Mouse (Mus musculus): ENCODE measurements around the gene Tacc2. TPM values are rescaled to one million over a fixed set of nuclear protein-coding genes. Genes with fewer than 3 reads are reported as not detected.

Tacc2 gene
- polyA plus RNA-seq, 1 experiment from 2014 or later = 34.7 TPM

DNA sequence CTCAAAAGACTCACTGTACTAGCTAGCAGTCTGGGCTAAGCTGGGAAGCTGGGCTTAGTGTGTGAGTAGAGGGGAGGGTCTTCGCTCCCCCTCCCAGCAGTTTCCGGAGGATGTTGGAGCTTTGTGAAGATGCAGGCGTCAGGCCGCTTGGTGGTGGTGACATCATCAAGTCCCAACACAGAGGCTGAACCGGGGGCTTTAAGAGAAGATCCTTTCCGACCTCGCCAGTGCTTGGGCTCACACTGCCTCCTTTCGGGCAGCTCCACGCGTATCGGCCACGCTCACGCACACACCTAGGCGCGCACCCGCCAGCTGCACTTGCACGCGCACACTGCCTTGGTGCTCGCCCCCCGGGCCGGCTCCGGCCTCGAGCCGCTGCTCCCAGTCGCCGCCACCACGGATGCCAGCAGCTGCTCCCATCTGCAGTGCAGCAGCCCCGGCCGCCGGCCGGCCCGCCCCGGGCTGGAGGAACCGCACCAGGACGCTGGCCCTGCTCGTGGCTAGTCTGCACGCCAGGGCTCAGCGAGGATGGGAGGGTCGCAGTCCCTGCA is 115.2 kb downstream of the Tacc2 start:
- Histone ChIP-seq H3K4me2 (ENCODE audit: low read depth, severe bottlenecking) (peak overlapping the region; percentile 87), H3K9me3 (ENCODE audit: control insufficient read depth, low read length) (no peaks in the 10 kb centered on the region), H3K27me3 (ENCODE audit: control insufficient read depth, insufficient read depth, low read length) (no peaks in the 10 kb centered on the region), H3K36me3 (ENCODE audit: control insufficient read depth, insufficient read depth, low read length) (no peaks in the 10 kb centered on the region), H3K9ac (ENCODE audit: low read length) (peak overlapping the region; percentile 81), H3K4me1 (ENCODE audit: control insufficient read depth, insufficient read depth, low read length) (peaks cover 13% of the 10 kb centered on the region), H3K27ac (replicated peaks; ENCODE audit: low read depth, low read length) (peak overlapping the region; percentile 92), H3K4me3 (ENCODE audit: low read depth, low read length) (peak overlapping the region; percentile 67)
- ATAC-seq (ENCODE audit: insufficient number of reproducible peaks, low FRiP score, low TSS enrichment, low read depth) (peak; percentile 86), DNase-seq (ENCODE audit: low spot score) (peak; percentile 91)
- WGBS = under 1% methylated on average over 36 of the region's 39 CpGs

DNA sequence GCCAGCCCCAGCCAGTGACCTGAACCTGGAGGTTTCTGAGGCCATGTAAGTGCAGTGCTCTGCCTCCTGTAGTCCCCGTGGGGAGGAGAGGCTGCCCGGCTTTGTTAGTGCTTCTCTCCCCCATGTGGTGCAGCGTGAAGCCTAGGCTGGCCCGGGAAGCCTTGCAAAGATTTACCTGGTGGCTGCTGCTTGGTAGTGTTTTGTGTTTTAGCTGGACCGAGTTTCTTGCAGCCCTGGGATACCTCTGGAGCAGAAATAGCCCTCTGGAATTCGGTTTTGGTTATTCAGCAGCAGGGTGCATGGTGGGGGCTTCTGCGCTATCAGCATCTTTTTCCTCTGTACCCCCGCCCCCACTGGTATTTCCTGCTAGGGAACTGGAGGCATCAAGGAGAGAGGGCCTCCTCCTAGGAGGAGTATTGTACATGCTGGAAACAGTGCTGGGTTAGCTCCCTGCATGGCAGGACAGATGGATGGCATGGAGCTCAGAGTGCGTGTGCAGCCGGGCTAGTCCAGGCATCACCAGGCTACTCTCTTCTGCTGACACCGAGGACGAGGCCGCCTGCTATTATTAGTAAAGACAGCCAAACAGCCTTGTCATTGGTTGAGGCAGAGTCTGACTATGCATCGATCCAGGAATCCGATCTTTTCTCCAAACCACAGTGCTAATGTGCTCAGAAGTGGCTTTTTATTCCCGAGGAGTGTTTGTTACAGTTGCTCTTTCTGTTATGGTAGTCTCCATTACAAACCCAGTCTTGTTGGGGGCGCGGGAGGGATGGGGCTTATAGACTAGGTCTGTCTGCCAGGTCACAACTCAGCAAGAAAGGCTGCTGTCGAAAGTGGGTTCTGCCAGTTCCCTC is 115.9 kb downstream of the Tacc2 start:
- DNase-seq (ENCODE audit: low spot score) (no peak), ATAC-seq (ENCODE audit: insufficient number of reproducible peaks, low FRiP score, low TSS enrichment, low read depth) (peak; percentile 79; the same call in 1 of the 2 replicates)
- Histone ChIP-seq H3K4me1 (ENCODE audit: control insufficient read depth, insufficient read depth, low read length) (peaks cover 13% of the 10 kb centered on the region), H3K9me3 (ENCODE audit: control insufficient read depth, low read length) (no peaks in the 10 kb centered on the region), H3K36me3 (ENCODE audit: control insufficient read depth, insufficient read depth, low read length) (no peaks in the 10 kb centered on the region), H3K4me3 (ENCODE audit: low read depth, low read length) (peak overlapping the region; percentile 67), H3K27me3 (ENCODE audit: control insufficient read depth, insufficient read depth, low read length) (no peaks in the 10 kb centered on the region), H3K9ac (ENCODE audit: low read length) (peak overlapping the region; percentile 81), H3K27ac (replicated peaks; ENCODE audit: low read depth, low read length) (peak overlapping the region; percentile 92), H3K4me2 (ENCODE audit: low read depth, severe bottlenecking) (peak overlapping the region; percentile 87)
- 3% methylated on average over 19 of the region's 19 CpGs for WGBS

DNA sequence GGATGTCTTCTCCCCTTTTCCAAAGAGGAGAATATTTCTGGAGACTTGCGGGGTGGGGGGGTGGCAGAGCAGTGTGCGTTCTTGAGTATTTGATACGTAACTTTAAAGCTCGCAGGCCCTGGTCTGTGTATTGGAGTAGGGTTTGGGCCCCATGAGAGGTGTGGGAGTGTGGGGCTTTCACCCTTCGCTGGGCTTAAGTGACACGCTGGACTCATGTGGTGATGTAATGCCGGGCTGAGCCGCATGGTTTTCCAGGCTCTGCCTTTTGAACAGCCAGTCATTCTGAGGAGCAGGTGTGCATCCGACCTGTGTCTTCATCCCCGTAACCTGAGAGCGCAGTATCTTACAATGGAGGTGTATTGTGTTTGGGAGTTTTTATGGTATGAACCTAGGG is 116.6 kb downstream of the Tacc2 start:
- DNase-seq (ENCODE audit: low spot score) (peak; percentile 57), ATAC-seq (ENCODE audit: insufficient number of reproducible peaks, low FRiP score, low TSS enrichment, low read depth) (no peak)
- H3K27ac ChIP-seq (replicated peaks; ENCODE audit: low read depth, low read length) = no peak overlapping the region
- H3K9ac ChIP-seq (ENCODE audit: low read length) = peak overlapping the region; percentile 81
- 21% methylated on average over 11 of the region's 11 CpGs for WGBS
- no peaks in the 10 kb centered on the region for H3K9me3 ChIP-seq (ENCODE audit: control insufficient read depth, low read length)
- H3K4me3 ChIP-seq (ENCODE audit: low read depth, low read length) = peak overlapping the region; percentile 67
- H3K4me2 ChIP-seq (ENCODE audit: low read depth, severe bottlenecking) = peak overlapping the region; percentile 87
- H3K4me1 ChIP-seq (ENCODE audit: control insufficient read depth, insufficient read depth, low read length) = peaks cover 13% of the 10 kb centered on the region
- H3K36me3 ChIP-seq (ENCODE audit: control insufficient read depth, insufficient read depth, low read length) = no peaks in the 10 kb centered on the region
- no peaks in the 10 kb centered on the region for H3K27me3 ChIP-seq (ENCODE audit: control insufficient read depth, insufficient read depth, low read length)

DNA sequence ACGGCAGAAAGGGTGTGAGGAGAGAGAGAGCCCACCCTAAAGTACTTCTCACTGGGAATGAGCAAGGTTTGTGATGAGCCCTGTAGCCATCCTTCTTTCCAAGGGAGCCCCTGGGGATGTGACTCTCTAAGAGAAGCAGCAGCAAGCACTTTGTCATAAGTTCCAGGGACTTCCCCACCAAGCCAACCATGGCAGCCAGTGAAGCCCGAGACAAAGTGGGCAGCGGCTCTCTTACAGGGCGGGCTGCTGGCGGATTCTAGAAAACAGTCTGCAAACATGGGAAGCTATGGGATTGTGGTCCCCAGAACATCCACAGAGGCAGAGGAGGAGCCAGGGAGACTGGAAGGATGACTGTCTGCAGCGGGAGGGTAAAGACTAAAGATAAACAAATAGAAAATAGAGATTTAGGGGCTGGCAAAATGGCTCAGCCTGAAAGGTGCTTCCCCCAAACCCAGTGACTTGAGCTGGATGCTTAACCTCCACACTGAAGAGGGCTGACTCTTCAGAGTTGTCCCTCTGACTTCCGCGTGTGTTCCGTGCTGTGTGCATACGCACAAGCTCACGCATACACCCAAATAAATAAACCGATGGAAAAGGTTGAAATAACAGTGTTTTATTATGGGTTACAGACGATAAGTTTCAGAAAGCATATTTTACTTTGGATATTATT is 118.6 kb downstream of the Tacc2 start:
- DNase-seq (ENCODE audit: low spot score) (no peak), ATAC-seq (ENCODE audit: insufficient number of reproducible peaks, low FRiP score, low TSS enrichment, low read depth) (no peak)
- no peaks in the 10 kb centered on the region for H3K9me3 ChIP-seq (ENCODE audit: control insufficient read depth, low read length)
- no peak overlapping the region for H3K9ac ChIP-seq (ENCODE audit: low read length)
- no peak overlapping the region for H3K4me3 ChIP-seq (ENCODE audit: low read depth, low read length)
- no peaks in the 10 kb centered on the region for H3K36me3 ChIP-seq (ENCODE audit: control insufficient read depth, insufficient read depth, low read length)
- peaks cover 13% of the 10 kb centered on the region for H3K4me1 ChIP-seq (ENCODE audit: control insufficient read depth, insufficient read depth, low read length)
- H3K4me2 ChIP-seq (ENCODE audit: low read depth, severe bottlenecking) = no peak overlapping the region
- no peaks in the 10 kb centered on the region for H3K27me3 ChIP-seq (ENCODE audit: control insufficient read depth, insufficient read depth, low read length)
- H3K27ac ChIP-seq (replicated peaks; ENCODE audit: low read depth, low read length) = no peak overlapping the region
- 81% methylated on average over 13 of the region's 13 CpGs for WGBS

DNA sequence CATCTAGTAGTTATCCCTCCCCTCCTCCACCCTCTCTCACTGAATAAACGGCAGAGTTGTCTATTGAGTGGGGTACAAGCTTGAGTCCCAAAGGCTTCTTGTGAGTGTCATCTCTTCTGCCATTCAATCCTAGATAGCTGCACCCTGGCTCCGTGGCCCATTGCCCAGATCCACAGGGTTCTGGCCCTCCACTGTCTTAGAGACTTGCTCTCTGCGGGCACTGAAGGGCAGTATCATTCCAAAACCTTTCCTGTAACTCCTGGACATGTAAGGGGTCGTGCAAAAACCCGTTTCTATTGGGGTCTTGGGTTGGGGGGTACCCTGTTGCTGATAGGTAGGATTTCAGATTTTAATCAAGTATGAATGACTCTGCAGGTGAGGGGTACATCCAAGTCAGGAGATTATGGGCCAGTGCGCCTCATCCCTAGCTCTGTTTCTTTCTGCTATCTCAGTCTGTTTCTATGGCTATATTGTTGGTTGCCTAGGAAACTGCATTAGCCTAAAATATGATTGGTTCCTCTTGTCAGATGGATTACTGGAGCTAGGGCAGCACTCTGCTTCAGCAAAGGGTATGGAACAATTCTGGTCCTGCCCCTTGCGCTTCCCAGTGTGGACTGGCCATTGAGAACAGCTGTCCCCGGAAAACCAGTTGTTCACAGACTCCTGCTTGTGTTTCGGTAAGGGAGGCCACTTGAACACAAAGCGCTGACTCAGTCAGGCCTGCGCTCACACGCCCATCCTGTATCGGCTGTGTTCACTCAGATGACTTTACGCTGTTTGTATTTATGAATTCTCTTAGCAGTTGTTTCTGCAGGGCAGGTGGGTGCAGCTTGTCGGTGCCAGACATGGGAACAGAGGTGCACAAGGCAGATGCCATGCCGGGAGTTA is 119.4 kb downstream of the Tacc2 start:
- Histone ChIP-seq H3K4me2 (ENCODE audit: low read depth, severe bottlenecking) (no peak overlapping the region), H3K27ac (replicated peaks; ENCODE audit: low read depth, low read length) (no peak overlapping the region), H3K9ac (ENCODE audit: low read length) (no peak overlapping the region), H3K9me3 (ENCODE audit: control insufficient read depth, low read length) (no peaks in the 10 kb centered on the region), H3K36me3 (ENCODE audit: control insufficient read depth, insufficient read depth, low read length) (no peaks in the 10 kb centered on the region), H3K4me1 (ENCODE audit: control insufficient read depth, insufficient read depth, low read length) (peaks cover 13% of the 10 kb centered on the region), H3K4me3 (ENCODE audit: low read depth, low read length) (no peak overlapping the region), H3K27me3 (ENCODE audit: control insufficient read depth, insufficient read depth, low read length) (no peaks in the 10 kb centered on the region)
- WGBS = 86% methylated on average over 16 of the region's 16 CpGs
- no peak for DNase-seq (ENCODE audit: low spot score)
- no peak for ATAC-seq (ENCODE audit: insufficient number of reproducible peaks, low FRiP score, low TSS enrichment, low read depth)

DNA sequence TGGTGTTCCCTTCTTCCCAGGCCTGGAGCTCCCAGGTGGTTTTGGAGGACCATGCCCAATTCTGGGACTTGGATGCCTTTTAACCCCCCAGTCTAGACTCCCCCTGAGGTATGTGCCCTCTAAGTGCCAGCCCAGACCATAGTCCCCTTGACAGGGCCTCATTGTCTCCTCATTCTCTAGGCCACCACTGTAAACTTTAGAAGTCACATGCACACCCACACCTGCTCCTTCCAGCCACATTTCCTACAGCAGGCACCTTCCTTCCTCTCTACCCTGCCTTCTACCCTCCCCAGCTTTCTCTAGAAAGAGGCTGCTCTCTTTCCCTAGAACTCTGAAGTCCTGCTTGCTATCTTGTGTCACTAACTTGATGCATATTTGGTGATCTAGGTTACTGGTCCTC is 121.2 kb downstream of the Tacc2 start:
- Histone ChIP-seq H3K27me3 (ENCODE audit: control insufficient read depth, insufficient read depth, low read length) (no peaks in the 10 kb centered on the region), H3K27ac (replicated peaks; ENCODE audit: low read depth, low read length) (no peak overlapping the region), H3K4me1 (ENCODE audit: control insufficient read depth, insufficient read depth, low read length) (peaks cover 9% of the 10 kb centered on the region), H3K4me3 (ENCODE audit: low read depth, low read length) (no peak overlapping the region), H3K36me3 (ENCODE audit: control insufficient read depth, insufficient read depth, low read length) (no peaks in the 10 kb centered on the region), H3K4me2 (ENCODE audit: low read depth, severe bottlenecking) (no peak overlapping the region), H3K9ac (ENCODE audit: low read length) (no peak overlapping the region), H3K9me3 (ENCODE audit: control insufficient read depth, low read length) (no peaks in the 10 kb centered on the region)
- DNase-seq (ENCODE audit: low spot score) = no peak
- ATAC-seq (ENCODE audit: insufficient number of reproducible peaks, low FRiP score, low TSS enrichment, low read depth) = no peak

DNA sequence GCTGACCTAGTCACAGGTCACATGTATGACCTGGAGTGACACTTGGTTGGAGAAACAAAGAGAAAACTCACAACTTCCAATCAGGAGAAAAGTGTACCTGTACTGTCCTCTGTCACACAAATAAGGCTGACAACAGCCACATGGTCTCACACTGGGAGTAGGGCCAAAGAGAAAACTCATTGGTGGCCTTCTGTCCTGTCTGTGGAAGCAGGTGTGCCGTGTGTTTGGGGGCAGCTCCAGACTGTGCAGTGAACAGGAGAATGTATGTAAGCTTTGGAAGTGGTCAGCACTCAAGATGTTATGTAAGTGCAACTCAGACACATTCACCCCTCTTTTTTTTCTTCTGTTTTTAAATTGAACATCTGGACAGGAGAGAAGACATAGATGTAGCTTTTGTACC is 124.1 kb downstream of the Tacc2 start:
- H3K4me2 ChIP-seq (ENCODE audit: low read depth, severe bottlenecking) = no peak overlapping the region
- no peaks in the 10 kb centered on the region for H3K9me3 ChIP-seq (ENCODE audit: control insufficient read depth, low read length)
- no peak for DNase-seq (ENCODE audit: low spot score)
- H3K4me3 ChIP-seq (ENCODE audit: low read depth, low read length) = no peak overlapping the region
- no peaks in the 10 kb centered on the region for H3K36me3 ChIP-seq (ENCODE audit: control insufficient read depth, insufficient read depth, low read length)
- H3K9ac ChIP-seq (ENCODE audit: low read length) = no peak overlapping the region
- ATAC-seq (ENCODE audit: insufficient number of reproducible peaks, low FRiP score, low TSS enrichment, low read depth) = no peak
- H3K4me1 ChIP-seq (ENCODE audit: control insufficient read depth, insufficient read depth, low read length) = no peaks in the 10 kb centered on the region
- 83% methylated on average over 1 of the region's 1 CpGs for WGBS
- H3K27me3 ChIP-seq (ENCODE audit: control insufficient read depth, insufficient read depth, low read length) = no peaks in the 10 kb centered on the region
- H3K27ac ChIP-seq (replicated peaks; ENCODE audit: low read depth, low read length) = no peak overlapping the region

DNA sequence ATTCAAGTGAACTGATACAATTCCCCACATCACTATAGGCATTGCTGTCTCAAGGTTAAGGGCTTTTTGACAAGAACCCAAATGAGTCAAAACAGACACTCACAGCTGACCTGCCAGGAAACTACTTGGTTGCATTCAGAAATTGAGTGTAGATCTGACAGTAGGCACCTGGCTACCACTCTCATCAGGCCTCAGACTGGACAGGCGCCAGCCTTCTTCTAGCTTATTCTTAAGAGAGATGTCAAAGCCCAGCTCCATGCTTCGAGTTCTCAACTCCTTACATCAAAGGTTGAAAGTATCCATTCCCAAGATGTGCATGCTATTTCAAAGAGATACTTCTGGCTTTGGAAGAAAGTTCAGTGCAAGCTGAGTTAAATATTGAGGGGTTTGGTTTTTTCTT is 128.0 kb downstream of the Tacc2 start:
- 0 out of 2 replicates have a peak, but pooled peaks cover 2% of the 10 kb centered on the region for H3K4me1 ChIP-seq (ENCODE audit: control insufficient read depth, insufficient read depth, low read length)
- H3K9ac ChIP-seq (ENCODE audit: low read length) = no peak overlapping the region
- no peaks in the 10 kb centered on the region; the same call in 1 of the 2 replicates for H3K36me3 ChIP-seq (ENCODE audit: control insufficient read depth, insufficient read depth, low read length)
- H3K9me3 ChIP-seq (ENCODE audit: control insufficient read depth, low read length) = no peaks in the 10 kb centered on the region
- H3K4me3 ChIP-seq (ENCODE audit: low read depth, low read length) = no peak overlapping the region
- DNase-seq (ENCODE audit: low spot score) = no peak
- ATAC-seq (ENCODE audit: insufficient number of reproducible peaks, low FRiP score, low TSS enrichment, low read depth) = no peak
- 84% methylated on average over 2 of the region's 2 CpGs for WGBS
- H3K4me2 ChIP-seq (ENCODE audit: low read depth, severe bottlenecking) = no peak overlapping the region
- H3K27ac ChIP-seq (replicated peaks; ENCODE audit: low read depth, low read length) = no peak overlapping the region
- H3K27me3 ChIP-seq (ENCODE audit: control insufficient read depth, insufficient read depth, low read length) = no peaks in the 10 kb centered on the region
